Mouse (Mus musculus): ENCODE data around the gene Rplp0. TPM values are rescaled to one million over a fixed set of nuclear protein-coding genes. Genes with fewer than 3 reads are reported as not detected.
"Not testable (repeated sequence)": the region's sequence is repeated elsewhere in the genome, so short reads cannot be mapped to it uniquely, and the experiment has no call there.

Rplp0 gene
- total RNA-seq (2021): 100 to 1,000 TPM; 185 to 199 TPM
- long read RNA-seq, experiment 1, transcript Rplp0-201 (7 exons, 1,358 nt): major isoform, 234 of 263 reads
- long read RNA-seq, experiment 1, partial matches to known transcripts: 25 of 263 reads
- long read RNA-seq, experiment 1, other reads (novel, unspliced or antisense): 4 of 263 reads
- long read RNA-seq, experiment 2, transcript Rplp0-201 (7 exons, 1,358 nt): major isoform, 237 of 261 reads
- long read RNA-seq, experiment 2, partial matches to known transcripts: 22 of 261 reads
- long read RNA-seq, experiment 2, other reads (novel, unspliced or antisense): 2 of 261 reads

- peak; percentile 100 for DNase-seq (ENCODE audit: low spot score in 2 of 2)
Measured at GRCm38 (mm10) chr5:115559237-115560101, at the start of gene Rplp0. Gene Rplp0 (plus strand): TSS chr5:115559467.

DNA sequence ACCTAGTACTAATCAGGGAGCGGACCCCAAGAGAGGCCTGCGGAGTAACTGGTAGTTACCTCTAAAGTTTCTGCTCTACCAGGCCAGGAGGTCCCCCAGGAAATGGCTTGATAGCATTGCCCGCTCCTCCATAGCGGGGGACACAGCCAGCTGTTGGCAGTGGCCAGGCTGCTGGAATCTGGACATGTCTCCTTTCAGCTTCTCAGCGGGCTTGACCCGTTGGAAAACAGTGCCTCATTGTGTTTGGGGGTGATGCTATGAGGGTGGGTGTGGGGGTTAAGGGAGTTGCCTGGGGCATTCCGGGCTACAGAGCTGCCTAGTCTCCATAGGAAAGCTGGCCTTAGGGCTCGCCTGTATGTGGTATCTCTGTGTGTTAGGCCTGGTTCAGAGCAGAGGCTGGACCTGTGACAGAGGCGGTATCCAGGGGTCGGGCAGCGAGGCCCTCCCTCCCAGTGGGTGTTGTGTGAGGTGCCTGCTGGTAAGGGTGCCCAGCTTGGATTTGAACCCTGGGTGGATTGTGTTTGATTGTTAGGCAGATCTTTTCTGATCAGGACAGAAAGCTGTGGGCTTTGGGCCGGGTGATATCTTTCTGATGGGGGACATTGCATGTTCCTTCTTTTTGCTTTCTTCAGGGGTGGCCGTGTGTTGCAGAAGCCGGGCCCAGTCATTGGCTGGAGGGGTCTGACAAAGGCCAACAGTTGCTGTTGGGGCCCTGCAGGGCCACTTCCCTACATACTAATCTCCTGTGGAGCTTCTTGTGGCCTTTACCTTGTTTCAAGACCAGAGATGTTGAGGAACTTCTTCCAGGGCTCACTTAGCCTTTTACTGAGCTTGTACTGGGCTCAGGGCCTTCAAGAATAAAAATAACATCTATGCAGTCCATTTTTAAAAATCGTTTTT is 49.2 kb upstream of the Rplp0 start:
- no peak for DNase-seq (ENCODE audit: low spot score in 2 of 2)

- no peak for DNase-seq (ENCODE audit: low spot score in 2 of 2)
Measured at GRCm38 (mm10) chr5:115512375-115512774, 46.9 kb upstream of the Rplp0 start.

DNA sequence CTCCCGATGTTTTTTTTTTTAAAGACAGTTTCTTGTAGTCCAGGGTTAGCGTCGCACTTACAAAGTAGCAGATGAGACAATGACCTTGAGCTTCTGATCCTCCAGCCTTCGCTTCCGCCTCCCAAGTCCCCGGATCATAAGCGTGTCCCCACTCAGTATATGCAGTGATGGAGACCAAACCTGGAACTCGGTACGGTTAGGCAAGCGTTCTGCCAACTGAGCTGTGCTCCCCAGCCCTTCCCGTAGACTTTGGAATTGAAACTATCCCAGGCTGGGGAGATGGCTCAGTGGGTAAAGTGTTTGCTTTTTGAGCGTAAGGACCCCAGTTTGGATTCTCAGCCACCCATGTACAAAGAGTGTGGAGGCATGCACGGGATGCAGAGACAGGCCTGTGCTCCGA is 46.0 kb upstream of the Rplp0 start:
- DNase-seq (ENCODE audit: low spot score in 2 of 2): no peak

DNA sequence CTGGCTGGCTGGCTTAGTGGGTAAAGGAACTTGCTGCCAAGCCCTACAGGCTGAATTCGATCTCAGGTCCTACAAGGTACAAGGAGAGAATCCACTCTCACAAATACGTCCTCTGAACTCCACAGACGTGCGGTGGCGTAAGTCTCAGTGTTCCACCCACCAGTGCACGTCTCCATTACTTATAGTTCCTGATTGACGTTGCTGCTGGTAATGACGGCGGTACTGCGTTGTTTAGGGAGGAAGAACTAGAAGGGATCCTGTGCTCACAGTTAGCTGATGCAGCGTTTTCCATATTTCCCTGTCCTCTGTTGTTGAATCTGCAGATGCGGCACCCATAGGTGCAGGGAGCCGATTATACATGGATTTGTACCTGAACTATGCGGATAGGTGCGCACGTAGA is 45.5 kb upstream of the Rplp0 start:
- no peak for DNase-seq (ENCODE audit: low spot score in 2 of 2)

- DNase-seq (ENCODE audit: low spot score in 2 of 2): no peak
Measured at GRCm38 (mm10) chr5:115514346-115514745, 44.9 kb upstream of the Rplp0 start.

DNA sequence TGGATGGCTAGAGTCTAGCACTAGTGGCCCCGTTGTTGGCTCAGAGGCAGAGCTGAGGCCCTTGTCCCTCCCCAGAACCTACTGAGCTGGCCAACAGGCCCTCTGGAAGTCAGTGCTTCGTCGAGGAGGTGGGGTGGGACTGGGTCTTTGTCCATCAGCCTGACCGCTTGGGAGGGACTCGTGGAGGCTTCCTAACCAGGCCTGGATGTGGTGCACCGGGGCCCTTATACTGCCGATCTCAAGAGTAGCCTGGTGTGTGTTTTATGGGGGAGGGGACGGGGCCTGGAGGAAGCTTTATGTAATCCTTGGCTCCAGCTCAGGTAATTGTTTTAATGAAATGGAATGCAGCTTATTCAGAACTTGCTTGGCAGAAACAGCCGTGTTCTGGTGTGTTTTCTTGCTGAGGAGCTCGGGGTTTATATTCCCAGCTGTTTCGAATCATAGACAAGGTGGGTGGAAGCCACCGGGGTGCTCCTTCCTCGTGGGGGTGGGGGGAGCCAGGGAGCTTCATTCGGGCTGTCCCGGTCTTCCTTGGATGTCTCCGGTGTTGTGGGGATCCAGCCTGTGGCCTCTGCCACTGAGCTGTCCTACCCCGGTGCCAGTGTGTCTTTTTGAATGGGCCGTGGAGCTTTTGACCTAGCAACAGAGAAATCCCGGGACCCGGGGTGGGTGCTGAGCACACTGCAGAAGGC is 44.2 kb upstream of the Rplp0 start:
- DNase-seq (ENCODE audit: low spot score in 2 of 2): no peak

DNA sequence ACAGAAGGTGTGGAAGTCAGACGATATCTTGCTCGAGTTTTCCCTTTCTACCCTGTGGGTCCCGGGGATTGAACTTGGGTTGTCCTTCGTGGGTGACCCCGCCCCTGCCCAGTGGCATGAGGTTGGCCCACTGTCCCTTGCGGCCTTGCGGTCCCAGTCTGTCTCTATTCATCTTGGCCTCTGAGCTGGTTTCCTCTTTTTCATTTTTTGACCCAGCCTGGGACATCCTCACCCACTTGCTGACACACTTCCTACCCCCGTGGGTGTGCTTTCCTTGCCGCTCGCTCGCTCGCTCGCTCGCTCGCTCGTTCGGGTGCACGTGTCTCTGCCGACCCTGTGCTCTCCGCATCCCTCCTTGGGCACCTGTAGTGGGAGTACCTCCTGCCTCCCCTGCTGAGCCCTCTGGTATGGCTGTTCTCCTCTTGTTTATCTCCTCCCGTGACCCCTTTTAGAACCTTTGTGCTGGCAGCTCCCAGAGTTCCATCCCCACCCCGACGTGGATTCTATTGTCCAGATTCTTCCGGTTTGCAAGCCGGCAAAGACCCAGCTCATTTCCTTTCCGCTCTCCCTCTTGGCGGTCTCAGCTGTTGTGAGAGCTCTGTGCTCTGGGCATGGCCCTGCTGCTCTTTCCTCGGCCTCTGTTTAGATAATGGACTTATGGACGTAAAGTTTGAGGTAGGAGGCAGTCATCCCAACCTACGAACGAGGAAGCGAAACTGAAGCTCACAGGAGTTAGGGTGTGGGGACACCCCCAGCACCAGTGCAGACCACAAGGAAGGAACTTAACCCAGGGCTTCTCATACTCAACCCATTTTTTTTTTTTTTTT is 43.0 kb upstream of the Rplp0 start:
- DNase-seq (ENCODE audit: low spot score in 2 of 2): no peak

DNA sequence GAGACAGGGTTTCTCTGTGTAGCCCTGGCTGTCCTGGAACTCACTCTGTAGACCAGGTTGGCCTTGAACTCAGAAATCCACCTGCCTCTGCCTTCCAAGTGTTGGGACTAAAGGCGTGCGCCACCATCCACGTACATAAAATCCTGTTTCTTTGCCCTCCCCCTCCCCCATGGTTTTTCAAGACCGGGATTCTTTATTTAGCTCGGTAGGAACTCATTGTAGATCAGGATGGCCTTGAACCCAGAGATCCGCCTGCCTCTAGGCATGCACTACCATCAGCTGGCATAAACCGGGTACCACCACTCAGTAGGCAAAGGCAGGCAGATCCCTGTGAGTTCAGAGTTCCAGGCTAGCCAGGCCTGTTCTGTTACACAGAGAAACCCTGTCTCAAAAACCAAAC is 42.4 kb upstream of the Rplp0 start:
- DNase-seq (ENCODE audit: low spot score in 2 of 2): no peak

GRCm38 (mm10) chr5:115517501-115517900 is 41.8 kb upstream of the Rplp0 start:
- no peak for DNase-seq (ENCODE audit: low spot score in 2 of 2)

DNA sequence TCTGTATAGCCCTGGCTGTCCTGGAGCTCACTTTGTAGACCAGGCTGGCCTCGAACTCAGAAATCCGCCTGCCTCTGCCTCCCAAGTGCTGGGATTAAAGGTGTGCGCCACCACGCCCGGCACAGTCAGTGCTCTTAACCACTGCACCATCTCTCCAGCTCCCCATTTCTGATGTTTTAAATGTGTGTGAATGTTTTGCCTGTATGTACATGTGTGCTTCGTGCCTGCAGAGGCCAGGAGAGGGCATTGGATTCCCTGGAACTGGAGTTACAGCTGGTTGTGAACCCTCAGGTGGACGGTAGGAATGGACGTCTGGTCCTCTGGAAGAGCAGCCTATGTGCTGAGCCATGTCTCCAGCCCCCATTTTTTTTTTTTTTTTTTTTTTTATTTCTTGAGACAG is 41.1 kb upstream of the Rplp0 start:
- not testable (repeated sequence) for DNase-seq (ENCODE audit: low spot score in 2 of 2)

- no peak for DNase-seq (ENCODE audit: low spot score in 2 of 2)
Measured at GRCm38 (mm10) chr5:115520325-115520869, 38.9 kb upstream of the Rplp0 start.

- DNase-seq (ENCODE audit: low spot score in 2 of 2): no peak
Measured at GRCm38 (mm10) chr5:115521553-115522461, 37.5 kb upstream of the Rplp0 start.

DNA sequence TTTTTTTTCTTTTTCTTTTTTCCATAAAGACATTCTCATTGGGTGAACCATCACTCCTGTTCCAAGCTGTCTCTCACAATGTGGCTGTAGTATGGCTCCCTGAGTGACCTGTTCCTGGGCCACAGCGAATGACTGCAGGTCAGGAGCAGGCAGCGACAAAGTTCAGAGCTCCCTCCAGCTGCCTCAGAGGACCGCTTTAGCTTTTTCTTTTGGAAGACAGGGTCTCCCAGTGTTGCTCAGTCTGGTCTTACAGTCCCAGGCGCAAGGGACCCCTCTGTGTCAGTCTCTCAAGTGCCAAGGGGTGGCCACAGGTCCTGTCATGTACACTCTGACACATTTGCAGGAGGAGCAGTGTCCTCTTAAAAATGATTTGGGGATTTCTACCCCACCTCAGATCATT is 36.7 kb upstream of the Rplp0 start:
- no peak for DNase-seq (ENCODE audit: low spot score in 2 of 2)

DNA sequence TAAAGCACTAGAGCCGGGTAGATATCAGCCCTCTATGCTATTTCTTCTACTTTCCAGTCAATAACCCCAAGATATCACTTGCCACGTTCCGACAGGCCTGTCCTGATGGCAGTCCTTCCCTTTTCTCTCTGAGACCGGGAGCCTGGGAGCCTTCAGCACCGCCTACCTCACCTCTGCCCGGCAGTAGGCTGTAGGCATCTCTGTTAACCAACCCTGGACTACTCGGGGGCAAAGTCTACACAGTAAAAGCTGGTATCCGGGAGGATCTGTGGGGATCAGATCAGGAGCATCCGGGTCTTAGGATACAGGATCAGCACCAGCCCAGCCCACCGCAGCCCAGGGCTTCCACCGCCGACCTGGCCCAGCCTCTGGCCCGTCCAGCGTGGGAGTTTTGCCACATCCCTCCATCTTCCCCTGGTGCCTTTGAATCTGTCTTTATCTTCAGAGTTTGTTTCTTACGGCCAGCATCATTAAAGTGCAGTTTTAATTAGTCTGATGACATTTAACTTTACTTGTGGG is 36.2 kb upstream of the Rplp0 start:
- no peak for DNase-seq (ENCODE audit: low spot score in 2 of 2)

DNA sequence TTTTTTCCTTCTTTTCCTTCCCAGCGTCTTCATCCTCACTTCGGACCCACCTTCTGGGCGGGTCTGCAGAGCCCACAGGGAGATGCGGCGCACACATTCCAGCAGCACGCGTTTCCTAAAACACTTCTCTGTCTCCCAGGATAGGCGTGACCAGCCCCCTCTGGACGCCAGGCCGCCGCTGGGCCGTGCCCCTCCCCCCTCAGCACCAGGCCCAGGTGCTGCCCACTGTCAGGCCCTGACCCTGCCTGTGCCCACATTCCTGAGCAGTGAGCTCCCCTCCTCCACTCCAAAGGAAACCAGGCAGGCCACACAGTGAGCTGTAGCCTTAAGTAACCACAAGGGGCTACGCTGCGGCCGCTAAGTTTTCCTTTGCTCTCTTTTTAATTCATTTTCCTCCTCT is 35.3 kb upstream of the Rplp0 start:
- DNase-seq (ENCODE audit: low spot score in 2 of 2): no peak

GRCm38 (mm10) chr5:115524471-115524870 is 34.8 kb upstream of the Rplp0 start:
- no peak for DNase-seq (ENCODE audit: low spot score in 2 of 2)

- no peak for DNase-seq (ENCODE audit: low spot score in 2 of 2)
Measured at GRCm38 (mm10) chr5:115525416-115525815, 33.9 kb upstream of the Rplp0 start.
